Mouse (Mus musculus) kidney, postnatal 0 days (tissue): ENCODE results near the gene Spint5. TPM values are rescaled to one million over a fixed set of nuclear protein-coding genes. Genes with fewer than 3 reads are reported as not detected.

Experiments
- ATAC-seq: fragments of 200-750 bp; cut with Nextera tagmentation; replicated peaks from 2 replicates; pipeline ENCODE4 v1.8.0; 2017; ENCODE audit warnings: low read depth, moderate number of reproducible peaks, moderate TSS enrichment, moderate library complexity; ENCODE audit not compliant: low FRiP score
- DNase-seq: peaks from one replicate; pipeline ENCODE4 v3.0.0-alpha.2; 2016; ENCODE audit warnings: low spot score
- H3K27ac ChIP-seq: fragments of 300-500 bp; sonication (generic); 2 replicates; pipeline ENCODE4 v1.5.1; 2014; ENCODE audit warnings: mild to moderate bottlenecking
- H3K27me3 ChIP-seq: fragments of 300-500 bp; sonication (generic); 2 replicates; pipeline ENCODE4 v1.6.1; 2014; ENCODE audit warnings: low read length, mixed read lengths; ENCODE audit not compliant: insufficient read depth
- H3K36me3 ChIP-seq: fragments of 300-500 bp; sonication (generic); 2 replicates; pipeline ENCODE4 v1.6.1; 2014; ENCODE audit warnings: low read length, mixed read lengths; ENCODE audit not compliant: insufficient read depth
- H3K4me1 ChIP-seq: fragments of 300-500 bp; sonication (generic); replicated peaks from 2 replicates; pipeline ENCODE4 v1.6.1; 2014; ENCODE audit warnings: antibody characterized with exemption, low read length, mixed read lengths; ENCODE audit not compliant: insufficient read depth
- H3K4me2 ChIP-seq: fragments of 300-500 bp; sonication (generic); 2 replicates; pipeline ENCODE4 v1.6.1; 2014; ENCODE audit warnings: mild to moderate bottlenecking, low read length, moderate library complexity, mixed read lengths
- H3K4me3 ChIP-seq: fragments of 300-500 bp; sonication (generic); replicated peaks from 2 replicates; pipeline ENCODE4 v1.5.1; 2014; ENCODE audit warnings: low read depth, low read length
- H3K9ac ChIP-seq: fragments of 300-500 bp; sonication (generic); 2 replicates; pipeline ENCODE4 v1.6.1; 2014; ENCODE audit warnings: low read depth, low read length
- H3K9me3 ChIP-seq: fragments of 300-500 bp; sonication (generic); replicated peaks from 2 replicates; pipeline ENCODE4 v1.6.1; 2016; ENCODE audit warnings: low read length, inconsistent platforms, mixed read lengths
- CTCF ChIP-seq: IDR thresholded peaks from 2 replicates; pipeline ENCODE4 v1.5.1; 2016; ENCODE audit warnings: antibody characterized with exemption, low read depth, mild to moderate bottlenecking, moderate library complexity
- WGBS: fragments of 180-500 bp; shearing (Covaris S2); extraction: QIAGEN DNeasy Blood & Tissue Kit; methylation state at CpG from one replicate; pipeline ENCODE4 v1.1.7; 2014; 5-methylcytosine and 5-hydroxymethylcytosine counted together
- polyA plus RNA-seq: library from polyadenylated mRNA; unstranded; fragments of >200 nt; fragmentation: Nextera tagmentation; extraction: Ambion mirVana; gene quantifications from 2 replicates; pipeline ENCODE4 v1.2.1, GENCODE M21; 2015

The Spint5 gene
- polyA plus RNA-seq, 1 experiment from 2014 or later = not detected

- H3K4me1 ChIP-seq = no peaks in the 10 kb centered on the region
- no peaks in the 10 kb centered on the region for H3K27me3 ChIP-seq
- H3K27ac ChIP-seq = no peak overlapping the region
- DNase-seq (no peak), ATAC-seq (no peak)
- no peaks in the 10 kb centered on the region for H3K36me3 ChIP-seq
- H3K9ac ChIP-seq = no peak overlapping the region
- no peak overlapping the region for H3K4me2 ChIP-seq
- no peaks in the 10 kb centered on the region for H3K9me3 ChIP-seq
- H3K4me3 ChIP-seq = no peak overlapping the region
- TF ChIP-seq CTCF = no peak
- WGBS = 68% methylated on average over 5 of the region's 5 CpGs
These were observed 16.6 kb downstream of the Spint5 start for GRCm38 (mm10) chr2:164731719-164732118.

- 91% methylated on average over 2 of the region's 2 CpGs for WGBS
- H3K9me3 ChIP-seq = no peaks in the 10 kb centered on the region
- ATAC-seq (no peak), DNase-seq (no peak)
- TF ChIP-seq CTCF = no peak
- H3K36me3 ChIP-seq = no peaks in the 10 kb centered on the region
- H3K4me1 ChIP-seq = no peaks in the 10 kb centered on the region
- no peak overlapping the region for H3K4me2 ChIP-seq
- no peaks in the 10 kb centered on the region for H3K27me3 ChIP-seq
- H3K27ac ChIP-seq = no peak overlapping the region
- no peak overlapping the region for H3K9ac ChIP-seq
- H3K4me3 ChIP-seq = no peak overlapping the region
These were observed 18.2 kb downstream of the Spint5 start for GRCm38 (mm10) chr2:164733259-164733658.

GRCm38 (mm10) chr2:164734839-164735238 lies 19.7 kb downstream of the Spint5 start:
- TF ChIP-seq CTCF = no peak
- Histone ChIP-seq H3K27me3 (no peaks in the 10 kb centered on the region), H3K9me3 (no peaks in the 10 kb centered on the region), H3K36me3 (no peaks in the 10 kb centered on the region), H3K4me2 (no peak overlapping the region), H3K27ac (no peak overlapping the region), H3K4me1 (no peaks in the 10 kb centered on the region), H3K9ac (no peak overlapping the region), H3K4me3 (no peak overlapping the region)
- WGBS = 79% methylated on average over 5 of the region's 5 CpGs
- no peak for ATAC-seq
- DNase-seq = no peak

GRCm38 (mm10) chr2:164735446-164735845 lies 20.3 kb downstream of the Spint5 start:
- ATAC-seq (no peak), DNase-seq (no peak)
- 87% methylated on average over 5 of the region's 5 CpGs for WGBS
- H3K4me3 ChIP-seq = no peak overlapping the region
- H3K9ac ChIP-seq = no peak overlapping the region
- H3K4me2 ChIP-seq = no peak overlapping the region
- no peaks in the 10 kb centered on the region for H3K36me3 ChIP-seq
- no peaks in the 10 kb centered on the region for H3K9me3 ChIP-seq
- H3K4me1 ChIP-seq = no peaks in the 10 kb centered on the region
- no peak overlapping the region for H3K27ac ChIP-seq
- H3K27me3 ChIP-seq = no peaks in the 10 kb centered on the region
- TF ChIP-seq CTCF = no peak

GRCm38 (mm10) chr2:164737377-164738090 lies 22.4 kb downstream of the Spint5 start:
- Histone ChIP-seq H3K9ac (no peak overlapping the region), H3K27me3 (no peaks in the 10 kb centered on the region), H3K36me3 (no peaks in the 10 kb centered on the region), H3K9me3 (no peaks in the 10 kb centered on the region), H3K4me1 (no peaks in the 10 kb centered on the region), H3K4me2 (no peak overlapping the region), H3K4me3 (no peak overlapping the region), H3K27ac (no peak overlapping the region)
- no peak for DNase-seq
- TF ChIP-seq CTCF = no peak
- WGBS = 73% methylated on average over 3 of the region's 3 CpGs
- peak; percentile 63 for ATAC-seq

GRCm38 (mm10) chr2:164739876-164740275 lies 24.8 kb downstream of the Spint5 start:
- Histone ChIP-seq H3K9me3 (no peaks in the 10 kb centered on the region), H3K9ac (no peak overlapping the region), H3K27me3 (no peaks in the 10 kb centered on the region), H3K4me2 (no peak overlapping the region), H3K4me3 (no peak overlapping the region), H3K36me3 (no peaks in the 10 kb centered on the region), H3K27ac (no peak overlapping the region), H3K4me1 (0 out of 2 replicates have a peak, but pooled peaks cover under 1% of the 10 kb centered on the region)
- DNase-seq (no peak), ATAC-seq (no peak)
- 56% methylated on average over 7 of the region's 7 CpGs for WGBS
- TF ChIP-seq CTCF = no peak
